Mouse (Mus musculus): Measurements from ENCODE around the gene Ctsj.
"Not testable (repeated sequence)": the region's sequence is repeated elsewhere in the genome, so short reads cannot be mapped to it uniquely, and the experiment has no call there.

DNA sequence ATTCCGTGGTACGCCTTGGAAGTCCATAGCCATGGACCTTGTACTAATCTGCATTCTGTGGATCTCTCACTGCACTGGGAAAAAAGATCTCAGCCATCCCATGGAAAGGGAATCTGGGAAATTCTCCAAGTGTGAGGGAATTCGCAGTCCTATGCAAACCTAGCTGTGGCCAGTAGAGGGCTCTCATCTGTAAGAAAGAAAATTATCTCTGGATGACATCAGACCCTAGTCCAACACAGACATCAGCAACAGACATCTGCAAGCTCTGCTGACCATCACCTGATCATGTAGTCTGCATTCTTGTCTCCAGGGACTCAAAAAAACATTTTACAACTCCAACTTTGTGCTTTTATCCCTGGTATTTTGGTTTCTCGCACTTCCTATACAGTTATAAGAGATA lies 33.4 kb downstream of the Ctsj start:
- TF ChIP-seq ZC3H11A (IDR thresholded peaks at IDR 0.05; ENCODE audit: borderline replicate concordance, low read depth, low read length); MAFK (IDR thresholded peaks at IDR 0.05; ENCODE audit: insufficient read depth, low read depth, low read length): not testable (repeated sequence)

Data from ES-E14 (cell line).